Mouse (Mus musculus) liver, adult 2 months (tissue): ENCODE results near the gene Gm14403. TPM values are rescaled to one million over a fixed set of nuclear protein-coding genes. Genes with fewer than 3 reads are reported as not detected.
"Not testable (repeated sequence)": the region's sequence is repeated elsewhere in the genome, so short reads cannot be mapped to it uniquely, and the experiment has no call there.

Experiments
- DNase-seq: peaks from one replicate; pipeline ENCODE4 v3.0.0-alpha.2; 2011; ENCODE audit warnings: low read depth, low spot score; ENCODE audit errors: extremely low read depth
- H3K27ac ChIP-seq: fragments of 200-500 bp; replicated peaks from 2 replicates; pipeline ENCODE4 v1.5.1; 2012; ENCODE audit warnings: low read depth, mild to moderate bottlenecking, control low read depth, inconsistent platforms, low read length; ENCODE audit not compliant: insufficient read depth
- H3K27me3 ChIP-seq: fragments of 200-500 bp; 2 replicates; pipeline ENCODE4 v1.6.1; 2012; ENCODE audit warnings: mild to moderate bottlenecking, moderate library complexity, low read length, inconsistent platforms; ENCODE audit not compliant: control insufficient read depth, insufficient read depth
- H3K36me3 ChIP-seq: fragments of 200-500 bp; 2 replicates; pipeline ENCODE4 v1.6.1; 2012; ENCODE audit warnings: low read length, inconsistent platforms; ENCODE audit not compliant: control insufficient read depth, insufficient read depth
- H3K4me1 ChIP-seq: fragments of 200-500 bp; 2 replicates; pipeline ENCODE4 v1.6.1; 2011; ENCODE audit warnings: low read length; ENCODE audit not compliant: control insufficient read depth, insufficient read depth
- H3K4me3 ChIP-seq: fragments of 200-500 bp; 2 replicates; pipeline ENCODE4 v1.5.1; 2011; ENCODE audit warnings: low read depth, mild to moderate bottlenecking, control low read depth, low read length, moderate library complexity; ENCODE audit not compliant: insufficient read depth
- H3K79me2 ChIP-seq: fragments of 200-500 bp; 2 replicates; pipeline ENCODE4 v1.6.1; 2012; ENCODE audit warnings: inconsistent platforms, mild to moderate bottlenecking, low read length, moderate library complexity; ENCODE audit not compliant: control insufficient read depth, insufficient read depth
- H3K9ac ChIP-seq: fragments of 200-500 bp; 2 replicates; pipeline ENCODE4 v1.6.1; 2012; ENCODE audit warnings: low read depth, mild to moderate bottlenecking, control low read depth, inconsistent platforms, low read length
- POLR2A ChIP-seq: fragments of 200-500 bp; IDR thresholded peaks from 2 replicates; pipeline ENCODE4 v1.6.1; 2011; ENCODE audit warnings: low read length, control low read depth; ENCODE audit not compliant: insufficient read depth; ENCODE audit errors: extremely low read depth
- WGBS: fragments of 180-500 bp; shearing (Covaris S2); methylation state at CpG from one replicate; pipeline ENCODE4 v1.1.7; 2018; 5-methylcytosine and 5-hydroxymethylcytosine counted together
- polyA plus RNA-seq: library from polyadenylated mRNA; depleted of rRNA; stranded (reverse); fragments of >200 nt; gene quantifications from 2 replicates; pipeline ENCODE4 v1.2.3, GENCODE M21; 2012; rRNA removed
- total RNA-seq: library from RNA; depleted of rRNA; stranded (reverse); fragments of >200 nt; gene quantifications from 2 replicates; pipeline ENCODE4 v1.2.3, GENCODE M21; 2014; rRNA removed

Gene Gm14403
- 27.0 and 54.8 TPM in 2 replicates for total RNA-seq
- 2.2 and 4.4 TPM in 2 replicates for polyA plus RNA-seq

- not testable (repeated sequence) for H3K27me3 ChIP-seq, H3K4me1 ChIP-seq, H3K36me3 ChIP-seq, H3K79me2 ChIP-seq
- 8% methylated on average over 7 of the region's 7 CpGs for WGBS
- 0 out of 2 replicates have a peak, but pooled peaks have one; percentile 9 for TF ChIP-seq POLR2A
- H3K9ac ChIP-seq: peak within 1 kb of the TSS; percentile 59
- peak within 1 kb of the TSS; percentile 62 for H3K4me3 ChIP-seq
- DNase-seq: peak; percentile 86
- H3K27ac ChIP-seq: peak within 1 kb of the TSS; percentile 61
Observed at GRCm38 (mm10) chr2:177498067-177498466, at the start of gene Gm14403. Gene Gm14403, plus strand, starts transcription at chr2:177498215.

DNA sequence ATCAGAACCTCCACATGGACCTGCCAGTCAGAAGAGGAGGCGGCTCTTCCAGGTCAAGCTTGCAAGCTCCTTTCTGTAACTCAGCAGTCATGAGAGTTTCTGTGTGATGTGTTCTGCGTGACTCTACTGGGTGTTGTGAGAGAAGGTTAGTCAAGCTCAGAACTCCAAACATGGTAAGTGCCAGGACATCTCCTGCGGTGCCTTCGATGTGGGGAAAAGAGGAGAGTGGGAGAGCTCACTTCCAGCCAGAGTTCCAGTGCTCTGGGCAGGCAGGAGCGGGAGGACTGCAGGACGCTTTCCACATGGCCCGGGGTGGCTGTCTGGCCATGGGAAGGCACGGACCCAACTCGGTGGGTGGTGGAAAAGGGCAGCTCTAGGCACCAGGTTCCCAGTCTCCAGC, 33.3 kb upstream of the Gm14403 start, which contains the start of gene Zfp970:
Gene Zfp970, plus strand, starts transcription at position 58 of the 400 bp plus-strand sequence.
- DNase-seq: peak; percentile 36
- under 1% methylated on average over 8 of the region's 9 CpGs for WGBS
- H3K9ac ChIP-seq: peak within 1 kb of the TSS; percentile 89

GRCm38 (mm10) chr2:177468222-177468621, 29.8 kb upstream of the Gm14403 start:
- H3K4me1 ChIP-seq, H3K27ac ChIP-seq, H3K79me2 ChIP-seq, H3K4me3 ChIP-seq, H3K27me3 ChIP-seq, H3K36me3 ChIP-seq, H3K9ac ChIP-seq: not testable (repeated sequence)
- DNase-seq: peak; percentile 34

More for the DNA sequence above, 33.3 kb upstream of the Gm14403 start, which contains the start of gene Zfp970:
- not testable (repeated sequence) for H3K36me3 ChIP-seq, H3K27me3 ChIP-seq, H3K4me1 ChIP-seq, H3K79me2 ChIP-seq
- peak within 1 kb of the TSS; percentile 65 for H3K4me3 ChIP-seq
- H3K27ac ChIP-seq: peak within 1 kb of the TSS; percentile 60

GRCm38 (mm10) chr2:177472261-177472660, 25.8 kb upstream of the Gm14403 start:
- DNase-seq: peak; percentile 49
- not testable (repeated sequence) for H3K36me3 ChIP-seq, H3K27me3 ChIP-seq, H3K4me1 ChIP-seq, H3K9ac ChIP-seq, H3K79me2 ChIP-seq, H3K4me3 ChIP-seq, H3K27ac ChIP-seq
- WGBS: 10% methylated on average over 6 of the region's 10 CpGs

DNA sequence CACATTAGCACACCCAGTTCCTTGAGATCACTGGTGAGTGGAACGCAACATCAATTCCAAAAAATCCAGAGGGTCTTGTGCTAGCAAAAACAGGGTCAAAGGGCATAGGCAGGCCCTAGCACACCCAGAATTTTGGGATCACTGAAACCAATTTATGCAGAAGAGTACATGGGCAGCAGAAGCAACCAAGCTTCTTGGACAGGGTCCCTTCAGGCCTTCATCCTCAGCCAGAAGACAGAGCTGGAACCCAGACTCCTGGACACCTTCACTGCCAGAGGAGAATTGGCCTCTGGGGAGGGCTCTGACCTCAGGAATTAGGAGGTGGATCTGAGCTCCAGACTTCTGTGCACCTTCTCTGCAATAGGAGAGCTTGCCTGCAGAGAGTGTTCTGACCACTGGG, 16.0 kb upstream of the Gm14403 start:
- DNase-seq, H3K79me2 ChIP-seq, H3K4me1 ChIP-seq, H3K36me3 ChIP-seq, H3K9ac ChIP-seq, H3K27me3 ChIP-seq, H3K4me3 ChIP-seq, H3K27ac ChIP-seq: not testable (repeated sequence)
- 100% methylated on average over 1 of the region's 1 CpGs for WGBS

DNA sequence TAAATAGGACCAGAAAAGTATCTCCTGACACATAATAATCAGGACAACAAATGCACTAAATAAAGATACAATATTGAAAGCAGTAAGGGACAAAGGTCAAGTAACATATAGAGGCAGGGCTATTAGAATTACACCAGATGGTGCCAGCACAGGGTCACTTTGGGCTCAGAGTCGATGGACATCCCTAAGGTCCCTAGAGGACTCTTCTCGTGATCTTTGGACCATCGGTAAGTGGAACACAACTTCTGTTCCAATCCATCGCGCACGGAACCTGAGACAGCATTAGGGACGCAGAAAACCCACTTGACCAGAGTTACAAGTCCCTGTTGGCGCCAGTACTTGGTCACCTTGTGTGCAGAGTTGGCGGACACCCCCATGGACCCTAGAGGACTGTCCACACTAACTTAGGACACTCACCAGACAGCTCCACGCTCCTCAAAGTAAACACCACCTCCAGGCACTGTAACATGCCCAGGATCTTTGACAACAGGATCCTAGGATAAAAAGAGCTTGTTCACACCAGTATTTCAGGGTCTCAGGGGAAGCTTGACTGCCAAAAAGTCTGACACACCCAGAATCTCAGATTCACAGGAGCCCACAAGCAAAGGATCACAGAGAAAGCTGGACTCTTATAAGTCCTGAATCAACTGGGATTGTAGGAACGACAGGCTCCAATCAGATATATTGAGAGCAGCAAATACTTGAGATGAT, 14.6 kb upstream of the Gm14403 start:
- H3K9ac ChIP-seq, DNase-seq, H3K4me3 ChIP-seq, H3K79me2 ChIP-seq, H3K27ac ChIP-seq, H3K36me3 ChIP-seq, H3K27me3 ChIP-seq, H3K4me1 ChIP-seq: not testable (repeated sequence)
- 89% methylated on average over 11 of the region's 11 CpGs for WGBS

DNA sequence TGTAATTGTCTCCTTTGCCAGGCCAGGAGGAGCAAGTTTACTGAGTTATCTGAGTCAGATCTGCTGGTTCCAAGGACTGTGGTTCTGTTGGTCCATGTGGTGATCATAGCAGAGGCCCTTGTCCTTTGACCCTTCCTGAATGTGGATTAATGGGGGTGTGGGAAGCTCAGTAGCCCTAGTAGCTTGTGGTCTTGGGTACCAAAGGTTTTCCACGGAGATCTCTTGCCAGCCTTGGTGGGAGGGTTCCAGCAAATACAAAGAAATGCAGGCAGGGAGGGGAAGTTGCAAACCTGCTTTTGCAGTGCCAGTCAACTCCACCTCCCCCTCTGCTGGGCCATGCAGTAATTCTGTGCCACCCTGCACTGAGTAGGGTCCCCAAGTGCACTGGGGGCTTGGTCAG, 1.2 kb downstream of the Gm14403 start:
- Histone ChIP-seq H3K27ac (peak overlapping the region; percentile 77), H3K4me3 (peak overlapping the region; percentile 30)
- not testable (repeated sequence) for H3K36me3 ChIP-seq, H3K79me2 ChIP-seq, H3K4me1 ChIP-seq, H3K27me3 ChIP-seq, H3K9ac ChIP-seq
- peak; percentile 77 for DNase-seq
- WGBS: 10% methylated on average over 1 of the region's 1 CpGs

- not testable (repeated sequence) for H3K9ac ChIP-seq, DNase-seq, H3K27ac ChIP-seq, H3K4me1 ChIP-seq, H3K27me3 ChIP-seq, H3K4me3 ChIP-seq, H3K79me2 ChIP-seq
- H3K36me3 ChIP-seq: peaks cover 11% of the 10 kb centered on the region; the same call in 1 of the 2 replicates
- WGBS: 87% methylated on average over 1 of the region's 1 CpGs
Observed at GRCm38 (mm10) chr2:177505211-177505719, 7.2 kb downstream of the Gm14403 start.

DNA sequence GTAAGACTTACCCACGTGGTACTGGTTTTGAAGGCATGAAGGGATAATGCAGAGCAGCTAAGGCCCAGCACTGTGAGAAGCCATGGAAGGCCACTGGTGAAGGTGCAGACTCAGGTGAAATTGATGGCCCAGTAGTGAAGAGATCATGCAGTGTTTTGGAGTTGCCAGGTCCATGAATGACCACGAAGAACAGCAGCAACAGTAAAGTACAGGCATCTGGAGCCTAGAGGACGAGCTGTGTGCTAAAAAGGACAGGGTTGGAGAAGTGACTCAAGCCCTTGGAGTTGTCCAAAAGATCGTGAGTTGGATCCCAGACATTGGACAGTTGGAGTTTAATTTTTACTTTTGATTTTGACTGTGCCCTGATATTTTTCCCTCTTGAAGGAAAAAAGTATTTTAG, 13.4 kb downstream of the Gm14403 start:
- not testable (repeated sequence) for H3K27me3 ChIP-seq, H3K79me2 ChIP-seq, H3K4me3 ChIP-seq, H3K36me3 ChIP-seq, H3K27ac ChIP-seq, H3K4me1 ChIP-seq, DNase-seq, H3K9ac ChIP-seq
- WGBS: 79% methylated on average over 4 of the region's 4 CpGs
